Mouse (Mus musculus) granulocyte monocyte progenitor cell, adult 5-6 weeks (primary cell): Measurements from ENCODE around the gene Sdc1. TPM values are rescaled to one million over a fixed set of nuclear protein-coding genes. Genes with fewer than 3 reads are reported as not detected.

Experiments
- ATAC-seq: replicated peaks from 2 replicates; pipeline ENCODE4 v1.8.0; 2016; ENCODE audit warnings: mild to moderate bottlenecking, moderate TSS enrichment, inconsistent platforms; ENCODE audit not compliant: poor library complexity, severe bottlenecking
- total RNA-seq, 2 experiments: library from RNA; stranded (forward) in 1 of 2; stranded (reverse) in 1 of 2; fragments of 200-712, 200-1000 nt in 1 of 2; fragments of >200 nt in 1 of 2; fragmentation: Nextera tagmentation in 1 of 2; gene quantifications; 2 replicates each; pipeline ENCODE4 v1.2.3; 2014 to 2017

Gene Sdc1
- total RNA-seq (2014; fragmentation: Nextera tagmentation) (0.36 and 0.45 TPM in 2 replicates), total RNA-seq (2017) (0.69 and 1.2 TPM in 2 replicates)

GRCm38 (mm10) chr12:8770946-8771843 lies at the start of gene Sdc1:
Gene Sdc1, plus strand, starts transcription at chr12:8771323.
- peak; percentile 51 for ATAC-seq

- ATAC-seq, result no peak
These were observed 44.2 kb upstream of the Sdc1 start for GRCm38 (mm10) chr12:8726890-8727289.

- no peak for ATAC-seq
These were observed 42.4 kb upstream of the Sdc1 start for GRCm38 (mm10) chr12:8728739-8729138.

- ATAC-seq, result no peak
These were observed 17.5 kb upstream of the Sdc1 start for GRCm38 (mm10) chr12:8753654-8754053.

- no peak for ATAC-seq
These were observed 17.0 kb upstream of the Sdc1 start for GRCm38 (mm10) chr12:8754116-8754515.

GRCm38 (mm10) chr12:8758029-8758428 lies 13.1 kb upstream of the Sdc1 start:
- 0 out of 2 replicates have a peak, but pooled peaks have one; percentile 18 for ATAC-seq

- ATAC-seq, result no peak
These were observed 12.0 kb upstream of the Sdc1 start for GRCm38 (mm10) chr12:8759115-8759514.

- ATAC-seq, result no peak
These were observed 11.3 kb upstream of the Sdc1 start for GRCm38 (mm10) chr12:8759779-8760178.

- ATAC-seq, result no peak
These were observed 10.6 kb upstream of the Sdc1 start for GRCm38 (mm10) chr12:8760561-8760960.

GRCm38 (mm10) chr12:8761058-8761457 lies 10.1 kb upstream of the Sdc1 start:
- ATAC-seq, result no peak

GRCm38 (mm10) chr12:8762667-8763066 lies 8.5 kb upstream of the Sdc1 start:
- peak; percentile 55 for ATAC-seq

GRCm38 (mm10) chr12:8764221-8764930 lies 6.7 kb upstream of the Sdc1 start:
- ATAC-seq, result peak; percentile 52

GRCm38 (mm10) chr12:8771844-8772380 lies 789 bp downstream of the Sdc1 start:
- peak; percentile 23 for ATAC-seq

- ATAC-seq, result peak; percentile 25
These were observed 1.5 kb downstream of the Sdc1 start for GRCm38 (mm10) chr12:8772451-8773143.

GRCm38 (mm10) chr12:8773336-8773735 lies 2.2 kb downstream of the Sdc1 start:
- no peak for ATAC-seq

- ATAC-seq, result no peak
These were observed 3.1 kb downstream of the Sdc1 start for GRCm38 (mm10) chr12:8774183-8774582.

- ATAC-seq, result no peak
These were observed 5.1 kb downstream of the Sdc1 start for GRCm38 (mm10) chr12:8776206-8776605.

GRCm38 (mm10) chr12:8776741-8777140 lies 5.6 kb downstream of the Sdc1 start:
- ATAC-seq, result no peak

- no peak for ATAC-seq
These were observed 7.0 kb downstream of the Sdc1 start for GRCm38 (mm10) chr12:8778106-8778505.

- no peak for ATAC-seq
These were observed 8.7 kb downstream of the Sdc1 start for GRCm38 (mm10) chr12:8779851-8780250.
